Mouse (Mus musculus) embryonic facial prominence, embryonic 15.5 days (tissue): ENCODE data around the gene Gm14406. TPM values are rescaled to one million over a fixed set of nuclear protein-coding genes. Genes with fewer than 3 reads are reported as not detected.
"Not testable (repeated sequence)": the region's sequence is repeated elsewhere in the genome, so short reads cannot be mapped to it uniquely, and the experiment has no call there.

Experiments used
- ATAC-seq: fragments of 200-750 bp; cut with Nextera tagmentation; 2 replicates; pipeline ENCODE4 v1.8.0; 2017; ENCODE audit warnings: low read depth, moderate TSS enrichment; ENCODE audit not compliant: insufficient number of reproducible peaks, low FRiP score, low TSS enrichment
- H3K27ac ChIP-seq: fragments of 300-500 bp; sonication (generic); replicated peaks from 2 replicates; pipeline ENCODE4 v1.5.1; 2015; ENCODE audit warnings: mild to moderate bottlenecking, inconsistent platforms
- H3K27me3 ChIP-seq: fragments of 300-500 bp; sonication (generic); 2 replicates; pipeline ENCODE4 v1.6.1; 2015; ENCODE audit warnings: inconsistent platforms
- H3K36me3 ChIP-seq: fragments of 300-500 bp; sonication (generic); 2 replicates; pipeline ENCODE4 v1.6.1; 2015; ENCODE audit warnings: mild to moderate bottlenecking, inconsistent platforms
- H3K4me1 ChIP-seq: fragments of 300-500 bp; sonication (generic); 2 replicates; pipeline ENCODE4 v1.6.1; 2015; ENCODE audit warnings: inconsistent platforms
- H3K4me2 ChIP-seq: fragments of 300-500 bp; sonication (generic); replicated peaks from 2 replicates; pipeline ENCODE4 v1.6.1; 2015; ENCODE audit warnings: mild to moderate bottlenecking, inconsistent platforms
- H3K4me3 ChIP-seq: fragments of 300-500 bp; sonication (generic); replicated peaks from 2 replicates; pipeline ENCODE4 v1.5.1; 2015; ENCODE audit warnings: mild to moderate bottlenecking, inconsistent platforms
- H3K9ac ChIP-seq: fragments of 300-500 bp; sonication (generic); 2 replicates; pipeline ENCODE4 v1.6.1; 2015; ENCODE audit warnings: inconsistent platforms
- H3K9me3 ChIP-seq: fragments of 300-500 bp; sonication (generic); replicated peaks from 2 replicates; pipeline ENCODE4 v1.6.1; 2016; ENCODE audit warnings: inconsistent platforms
- WGBS: fragments of 180-500 bp; shearing (Covaris S2); methylation state at CpG from one replicate; pipeline ENCODE4 v1.1.7; 2015; 5-methylcytosine and 5-hydroxymethylcytosine counted together
- polyA plus RNA-seq: library from polyadenylated mRNA; unstranded; fragments of >200 nt; fragmentation: Nextera tagmentation; extraction: Ambion mirVana; gene quantifications from 2 replicates; pipeline ENCODE4 v1.2.1, GENCODE M21; 2015

Gene Gm14406
- polyA plus RNA-seq, result not detected in 2 replicates

DNA sequence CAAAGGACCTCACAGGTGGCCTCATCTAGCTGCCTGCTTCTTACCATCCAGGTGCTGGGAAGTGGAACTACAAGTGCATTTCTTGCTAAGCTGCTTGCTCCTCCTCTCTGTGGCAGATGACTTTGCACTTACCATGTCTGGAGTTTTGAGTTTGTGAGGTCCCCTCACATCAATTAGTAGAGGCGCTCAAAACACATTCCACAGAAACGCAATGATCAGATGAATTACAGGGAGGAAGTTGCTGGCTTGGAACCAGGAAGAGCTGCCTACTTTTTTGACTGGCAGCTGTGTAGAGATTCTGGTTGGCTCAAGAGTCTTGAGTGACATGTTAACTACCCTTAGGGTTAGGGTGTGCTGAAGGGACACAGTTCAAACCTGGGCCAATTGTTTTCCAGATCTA lies at the start of gene Gm14406:
Gene Gm14406 (minus strand): TSS at position 213 of the 400 bp plus-strand sequence.
- not testable (repeated sequence) for H3K27ac ChIP-seq, H3K4me2 ChIP-seq, H3K9me3 ChIP-seq, ATAC-seq, H3K36me3 ChIP-seq, H3K27me3 ChIP-seq, H3K4me3 ChIP-seq, H3K9ac ChIP-seq, H3K4me1 ChIP-seq
- WGBS, result 77% methylated on average over 2 of the region's 2 CpGs

DNA sequence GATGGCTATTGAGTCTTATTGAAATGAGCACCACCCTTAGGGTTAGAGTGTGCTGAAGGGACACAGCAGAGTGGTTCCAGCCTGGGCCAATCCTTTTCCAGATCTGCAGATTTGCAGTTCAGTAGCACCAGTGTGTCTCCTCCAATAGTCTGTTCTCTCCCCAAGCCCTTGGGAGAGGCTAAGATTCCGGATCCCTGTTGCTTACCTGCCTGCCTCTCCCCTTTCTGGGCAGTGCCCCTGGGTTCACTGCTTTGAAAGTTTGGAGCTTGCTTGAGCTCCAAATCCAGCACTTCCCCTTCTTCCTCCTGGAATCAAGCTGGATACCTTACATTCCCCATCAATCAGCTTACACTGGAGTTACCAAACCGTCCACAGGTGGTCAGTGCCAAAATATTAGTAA lies 2.9 kb downstream of the Gm14406 start:
- not testable (repeated sequence) for ATAC-seq
- WGBS, result 89% methylated on average over 1 of the region's 2 CpGs

DNA sequence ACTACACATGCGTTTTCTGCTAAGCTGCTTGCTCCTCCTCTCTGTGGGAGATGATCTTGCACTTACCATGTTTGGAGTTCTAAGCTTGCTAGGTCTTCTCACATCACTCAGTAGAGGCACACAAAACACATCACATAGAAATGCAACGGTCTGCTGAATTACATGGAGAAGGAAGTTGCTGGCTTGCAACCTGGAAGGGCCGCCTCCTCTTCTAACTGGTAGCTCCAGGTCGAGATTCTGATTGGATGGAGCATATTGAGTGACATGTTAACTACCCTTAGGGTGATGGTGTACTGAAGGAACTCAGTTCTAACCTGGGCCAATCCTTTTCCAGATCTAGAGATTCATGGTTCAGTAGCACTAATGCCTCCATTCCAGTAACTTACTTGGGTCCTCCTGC lies 18.6 kb downstream of the Gm14406 start:
- not testable (repeated sequence) for H3K9me3 ChIP-seq, H3K9ac ChIP-seq, H3K27ac ChIP-seq, H3K4me1 ChIP-seq, H3K4me2 ChIP-seq, H3K27me3 ChIP-seq, H3K36me3 ChIP-seq, ATAC-seq, H3K4me3 ChIP-seq
- WGBS, result 78% methylated on average over 4 of the region's 4 CpGs

More for the DNA sequence above, 2.9 kb downstream of the Gm14406 start:
- not testable (repeated sequence) for H3K27me3 ChIP-seq, H3K36me3 ChIP-seq, H3K9me3 ChIP-seq, H3K4me3 ChIP-seq, H3K9ac ChIP-seq, H3K4me2 ChIP-seq, H3K4me1 ChIP-seq, H3K27ac ChIP-seq

DNA sequence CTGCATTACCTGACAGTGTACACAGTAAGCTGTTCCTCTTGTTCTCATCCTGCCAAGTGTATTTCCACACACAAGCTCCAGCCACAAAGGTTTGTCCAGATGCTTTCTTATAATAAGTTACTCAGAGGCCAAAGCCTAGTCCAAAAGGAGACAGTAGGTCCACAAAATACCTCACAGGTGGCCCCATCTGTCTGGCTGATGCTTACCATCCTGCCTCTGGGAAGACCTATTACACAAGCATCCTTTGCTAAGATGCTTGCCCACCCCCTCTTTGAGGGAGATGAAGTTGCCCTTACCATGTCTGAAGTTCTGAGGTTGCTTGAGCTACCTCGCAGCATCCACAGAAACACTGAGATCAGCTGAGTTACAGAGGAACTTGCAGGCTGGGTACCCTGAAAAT lies 22.7 kb downstream of the Gm14406 start:
- no CpG with 5 or more reads among the region's 1 CpGs for WGBS

DNA sequence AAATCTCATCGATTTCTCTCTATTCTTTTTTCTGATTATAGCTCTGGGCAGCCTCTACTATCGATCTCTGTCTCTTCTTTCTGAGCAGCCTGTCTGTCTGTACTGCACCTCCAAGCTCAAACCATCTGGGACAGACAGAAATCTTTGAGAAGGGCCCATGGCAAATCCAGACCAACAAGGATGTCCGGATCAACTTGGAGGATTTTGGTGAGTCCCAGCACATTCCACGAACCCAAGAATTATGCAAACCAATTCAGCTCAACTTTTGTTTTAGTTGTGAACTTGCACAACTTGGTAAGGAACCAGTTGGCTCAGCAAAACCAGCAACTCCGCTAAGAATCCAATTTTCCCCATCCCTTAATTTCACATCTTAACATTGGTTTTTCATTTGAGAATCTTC lies 40.3 kb downstream of the Gm14406 start:
- H3K27me3 ChIP-seq, H3K9ac ChIP-seq, ATAC-seq, H3K27ac ChIP-seq, H3K36me3 ChIP-seq, H3K4me1 ChIP-seq, H3K9me3 ChIP-seq, H3K4me3 ChIP-seq, H3K4me2 ChIP-seq: not testable (repeated sequence)
- 80% methylated on average over 5 of the region's 5 CpGs for WGBS

More for the DNA sequence above, 22.7 kb downstream of the Gm14406 start:
- ATAC-seq, H3K4me3 ChIP-seq, H3K9ac ChIP-seq, H3K4me1 ChIP-seq, H3K4me2 ChIP-seq, H3K9me3 ChIP-seq, H3K36me3 ChIP-seq, H3K27ac ChIP-seq, H3K27me3 ChIP-seq: not testable (repeated sequence)

DNA sequence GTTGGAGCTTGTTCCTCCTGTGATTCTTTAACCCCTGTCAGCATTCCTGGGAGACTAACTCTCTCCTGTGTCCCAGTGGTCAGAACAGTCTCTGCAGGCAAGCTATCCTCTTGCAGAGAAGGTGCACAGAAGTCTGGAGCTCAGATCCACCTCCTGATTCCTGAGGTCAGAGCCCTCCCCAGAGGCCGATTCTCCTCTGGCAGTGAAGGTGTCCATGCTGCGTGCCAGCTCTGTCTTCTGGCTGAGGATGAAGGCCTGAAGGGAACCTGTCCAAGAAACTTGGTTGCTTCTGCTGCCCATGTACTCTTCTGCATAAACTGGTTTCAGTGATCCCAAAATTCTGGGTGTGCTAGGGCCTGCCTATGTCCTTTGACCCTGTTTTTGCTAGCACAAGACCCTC lies 40.9 kb downstream of the Gm14406 start:
- not testable (repeated sequence) for H3K36me3 ChIP-seq, H3K4me3 ChIP-seq, H3K27ac ChIP-seq, H3K9ac ChIP-seq, H3K27me3 ChIP-seq, ATAC-seq, H3K4me1 ChIP-seq, H3K4me2 ChIP-seq, H3K9me3 ChIP-seq
- 83% methylated on average over 2 of the region's 2 CpGs for whole genome bisulfite sequencing

DNA sequence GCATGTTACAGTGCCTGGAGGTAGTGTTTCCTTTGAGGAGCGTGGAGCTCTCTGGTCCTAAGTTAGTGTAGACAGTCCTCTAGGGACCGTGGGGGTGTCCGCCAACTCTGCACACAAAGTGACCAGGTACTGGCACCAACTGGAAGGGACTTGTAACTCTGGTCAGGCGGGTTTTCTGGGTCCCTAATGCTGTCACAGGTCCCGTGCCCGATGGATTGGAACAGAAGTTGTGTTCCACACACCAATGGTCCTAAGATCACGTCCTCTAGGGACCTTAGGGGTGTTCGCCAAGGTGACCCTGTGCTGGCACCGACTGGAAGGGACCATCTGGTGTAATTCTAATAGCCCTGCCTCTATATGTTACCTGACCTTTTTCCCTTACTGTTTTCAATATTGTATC lies 42.1 kb downstream of the Gm14406 start:
- no peak overlapping the region for H3K4me2 ChIP-seq
- no peak overlapping the region for H3K4me3 ChIP-seq
- no peak overlapping the region for H3K9ac ChIP-seq
- no peaks in the 10 kb centered on the region for H3K36me3 ChIP-seq
- H3K4me1 ChIP-seq, result no peaks in the 10 kb centered on the region
- no peak for ATAC-seq
- WGBS, result 78% methylated on average over 9 of the region's 9 CpGs
- H3K9me3 ChIP-seq, result no peaks in the 10 kb centered on the region
- no peaks in the 10 kb centered on the region for H3K27me3 ChIP-seq
- H3K27ac ChIP-seq, result no peak overlapping the region

DNA sequence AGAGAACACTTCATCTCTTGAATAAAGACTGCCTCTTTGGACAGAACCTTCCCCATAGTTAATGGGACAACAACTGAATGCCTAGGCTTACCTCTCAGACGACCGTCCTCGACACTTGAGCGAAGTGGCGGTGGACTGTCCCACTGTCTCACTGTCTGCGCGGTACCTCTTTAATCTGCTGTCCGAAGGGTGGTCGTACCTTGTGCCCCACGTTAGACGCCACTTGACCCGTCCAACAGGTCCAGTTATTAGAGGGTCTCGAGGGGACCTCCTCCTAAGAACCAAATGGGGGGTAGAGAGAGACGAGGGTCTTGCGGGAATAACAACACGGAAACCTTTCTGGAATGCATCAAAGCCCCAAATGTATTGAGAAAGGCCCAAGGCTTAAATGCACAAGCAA lies 53.8 kb downstream of the Gm14406 start:
- not testable (repeated sequence) for H3K27me3 ChIP-seq, H3K4me1 ChIP-seq, ATAC-seq, H3K4me2 ChIP-seq, H3K36me3 ChIP-seq, H3K9ac ChIP-seq, H3K27ac ChIP-seq, H3K9me3 ChIP-seq, H3K4me3 ChIP-seq
- WGBS, result 93% methylated on average over 16 of the region's 16 CpGs

DNA sequence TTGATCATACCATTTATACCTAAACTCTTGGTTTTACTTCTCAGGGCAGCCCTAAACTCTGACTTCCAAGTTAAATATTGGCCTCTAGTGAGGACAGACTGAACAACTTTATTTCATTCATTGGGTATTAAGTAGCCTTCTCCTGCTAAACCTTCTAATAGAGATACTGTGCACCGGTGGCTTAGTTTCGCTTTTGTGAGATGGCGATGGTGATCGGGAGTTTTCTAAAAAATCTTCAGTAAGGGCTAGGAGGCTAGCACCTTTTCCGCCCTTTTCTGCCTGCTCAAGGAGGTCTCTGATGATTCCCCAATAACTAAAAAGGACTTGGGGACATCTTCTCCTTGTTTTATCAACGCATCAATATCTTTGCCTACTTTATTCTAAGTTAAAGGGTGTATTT lies 54.3 kb downstream of the Gm14406 start:
- not testable (repeated sequence) for H3K4me2 ChIP-seq, H3K27ac ChIP-seq, H3K9ac ChIP-seq, H3K27me3 ChIP-seq, H3K4me1 ChIP-seq, H3K4me3 ChIP-seq, H3K9me3 ChIP-seq, H3K36me3 ChIP-seq, ATAC-seq
- 86% methylated on average over 6 of the region's 6 CpGs for WGBS

DNA sequence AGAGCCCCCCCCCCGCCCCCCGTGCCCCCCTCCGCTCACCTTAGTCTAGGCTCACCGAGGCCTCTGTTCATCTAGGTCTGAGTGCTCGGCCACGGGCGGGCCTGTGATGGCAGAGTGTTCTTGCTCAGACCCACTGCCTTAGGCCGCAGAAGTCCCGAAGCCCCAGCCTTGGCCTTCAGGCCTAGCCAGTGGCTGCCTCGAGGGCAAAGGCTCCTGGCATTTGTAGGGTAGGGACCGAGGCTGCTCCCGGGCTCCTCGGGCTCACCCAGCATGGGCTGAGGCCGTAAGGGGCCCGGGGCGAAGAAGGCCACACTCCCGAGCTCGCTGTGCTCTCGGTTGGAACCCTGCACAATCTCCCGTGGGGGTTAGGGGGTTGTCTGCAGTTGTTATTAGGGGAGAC lies 54.9 kb downstream of the Gm14406 start:
- 87% methylated on average over 20 of the region's 20 CpGs for WGBS
- no peaks in the 10 kb centered on the region for H3K4me1 ChIP-seq
- H3K9me3 ChIP-seq, result no peaks in the 10 kb centered on the region; the same call in 1 of the 2 replicates
- no peaks in the 10 kb centered on the region for H3K27me3 ChIP-seq
- no peak overlapping the region for H3K9ac ChIP-seq
- H3K27ac ChIP-seq, result no peak overlapping the region
- H3K4me3 ChIP-seq, result no peak overlapping the region
- no peaks in the 10 kb centered on the region for H3K36me3 ChIP-seq
- ATAC-seq, result no peak
- H3K4me2 ChIP-seq, result no peak overlapping the region

DNA sequence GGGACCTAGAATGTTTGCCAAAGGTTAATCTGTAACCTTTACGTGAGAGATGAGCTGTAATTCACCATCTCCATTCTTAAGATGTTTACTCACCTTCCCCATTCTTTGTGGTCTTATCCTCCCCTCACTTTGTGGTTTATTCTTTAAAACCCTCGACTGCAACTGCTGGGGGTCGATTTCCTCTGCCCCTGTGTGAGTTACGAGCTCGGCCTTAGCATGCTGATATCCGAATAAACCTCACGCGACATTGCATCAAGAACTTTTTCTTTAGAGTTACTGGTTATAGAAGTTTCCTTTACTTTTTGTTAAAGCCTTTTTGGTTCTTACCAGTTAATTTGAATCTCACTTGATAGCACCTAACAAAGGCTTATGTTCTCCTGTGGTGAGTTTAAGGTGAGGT lies 58.0 kb downstream of the Gm14406 start:
- Histone ChIP-seq H3K27me3 (no peaks in the 10 kb centered on the region), H3K27ac (no peak overlapping the region), H3K9me3 (no peaks in the 10 kb centered on the region; the same call in 1 of the 2 replicates), H3K9ac (no peak overlapping the region), H3K4me2 (no peak overlapping the region), H3K36me3 (no peaks in the 10 kb centered on the region), H3K4me1 (no peaks in the 10 kb centered on the region), H3K4me3 (no peak overlapping the region)
- no peak for ATAC-seq
- 78% methylated on average over 8 of the region's 8 CpGs for WGBS
